Mouse (Mus musculus): ENCODE results near the gene Gm11037. TPM values are rescaled to one million over a fixed set of nuclear protein-coding genes. Genes with fewer than 3 reads are reported as not detected.
A peak's percentile ranks its signal among the peaks of the same experiment; 100 is the strongest.

Gm11037 gene
- not detected for total RNA-seq (2021)
- long read RNA-seq, experiment 1, result 0 reads
- long read RNA-seq, experiment 2, result 0 reads

DNA sequence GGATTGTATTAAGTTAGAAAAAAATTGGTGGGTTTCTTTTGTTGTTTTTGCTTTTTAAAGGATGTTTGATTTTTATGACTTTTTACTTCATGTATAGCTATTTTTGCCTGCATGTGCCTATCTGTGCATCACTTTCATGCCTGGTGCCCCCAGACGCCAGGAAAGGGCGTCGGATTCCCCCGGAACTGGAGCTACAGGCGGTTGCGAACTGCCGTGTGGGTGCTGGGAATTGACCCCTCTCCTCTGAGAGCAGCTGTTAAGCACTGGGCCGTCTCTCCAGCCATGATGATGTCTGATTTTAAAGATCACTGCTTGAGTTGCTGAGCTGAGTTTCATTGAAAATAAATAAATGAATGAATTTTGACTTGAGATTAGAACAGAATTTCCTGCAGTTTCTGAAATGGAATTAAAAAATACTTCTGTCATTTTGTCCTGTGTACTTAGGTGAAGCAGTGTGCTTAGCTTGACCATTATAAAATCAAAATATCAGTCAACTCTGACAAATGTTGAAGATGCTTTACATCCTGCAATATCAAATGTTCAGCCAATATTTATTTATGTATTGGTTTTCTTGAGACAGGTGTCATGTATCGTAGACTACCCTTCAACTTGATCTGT, at the start of gene Gm11037:
Gene Gm11037 (plus strand): TSS at position 568 of the 618 bp plus-strand sequence.
- peak; percentile 1 for DNase-seq

GRCm38 (mm10) chr2:131084206-131084605, 49.1 kb upstream of the Gm11037 start:
- DNase-seq, result no peak

- DNase-seq, result no peak
These were observed 46.5 kb upstream of the Gm11037 start, which contains the start of gene Siglec1 for GRCm38 (mm10) chr2:131086667-131087390. Gene Siglec1, minus strand, starts transcription at chr2:131086765.

DNA sequence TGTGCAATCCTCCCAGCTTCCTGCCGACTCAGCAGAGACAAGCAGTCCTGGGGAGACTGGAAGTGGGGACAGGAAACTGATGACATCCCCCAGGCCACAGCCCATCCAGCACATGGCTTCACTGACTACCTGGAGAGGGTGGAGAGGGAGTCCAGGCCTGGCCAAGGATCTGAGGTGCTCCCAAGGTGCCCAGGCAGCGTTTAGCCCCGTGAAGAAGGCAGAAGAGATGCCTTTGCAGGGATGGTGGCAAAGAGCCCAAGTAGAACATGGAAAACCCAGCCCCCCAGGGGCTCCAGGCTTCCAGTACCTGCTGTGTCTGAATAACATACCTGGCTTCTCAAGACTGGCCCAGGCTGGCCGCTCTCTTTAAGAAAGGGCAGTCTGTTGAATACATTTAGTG, 44.7 kb upstream of the Gm11037 start:
- no peak for DNase-seq

DNA sequence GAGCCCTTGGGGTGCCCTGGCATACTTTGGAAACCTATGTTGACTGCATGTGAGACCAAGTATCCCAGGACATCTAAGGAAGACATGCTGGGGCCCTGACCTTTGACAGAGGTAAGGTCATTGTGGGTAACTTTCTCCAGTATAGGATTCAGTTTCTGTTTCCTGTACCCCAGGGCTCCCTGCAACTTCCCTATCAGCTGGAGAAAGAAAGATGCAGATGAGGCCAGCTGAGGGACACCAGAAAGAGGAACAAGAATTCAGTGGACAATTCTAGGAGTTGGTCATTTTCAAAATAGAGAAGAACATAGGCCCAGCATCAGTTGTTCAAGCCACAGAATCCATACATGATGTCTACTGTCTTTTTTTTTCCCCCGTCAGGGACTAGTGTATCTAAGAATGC, 43.7 kb upstream of the Gm11037 start:
- DNase-seq, result no peak

DNA sequence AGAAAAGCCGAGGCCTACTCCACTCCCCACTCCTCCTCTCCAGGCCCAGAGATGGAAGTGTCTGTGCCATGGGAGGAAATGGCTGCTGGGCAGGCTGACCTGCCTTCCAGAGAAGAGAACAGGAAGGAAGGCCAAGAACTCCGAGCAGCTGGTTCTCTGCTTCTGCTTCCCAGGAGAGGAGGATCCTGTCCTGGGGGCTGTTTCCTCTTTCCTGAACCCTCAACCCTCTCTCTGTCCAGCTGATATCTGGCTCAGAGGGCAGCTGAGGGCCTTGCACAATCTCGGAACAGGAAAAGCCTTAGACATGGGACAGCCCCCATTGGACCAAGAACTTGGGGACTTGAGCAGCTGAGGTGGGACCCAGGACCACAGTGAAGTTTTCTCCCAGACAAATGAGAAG, 42.4 kb upstream of the Gm11037 start:
- DNase-seq, result no peak

DNA sequence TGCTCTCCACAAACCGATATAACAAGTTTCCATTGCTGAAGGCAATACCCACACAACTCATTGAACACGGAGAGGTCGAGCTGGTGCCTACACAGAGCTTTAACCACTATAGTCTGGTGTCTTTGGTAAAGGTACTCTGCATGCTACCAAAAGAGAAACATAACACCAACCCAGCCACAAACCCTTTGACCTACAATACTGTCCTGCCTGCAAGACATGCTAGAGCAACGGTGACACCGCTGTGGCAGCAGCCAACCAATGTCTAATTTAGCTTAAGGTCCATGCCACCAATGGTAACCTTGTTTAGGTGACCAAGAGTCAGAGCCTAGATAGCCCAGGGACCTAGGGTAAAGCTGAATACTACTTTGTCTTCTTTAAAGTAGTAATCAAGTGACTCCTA, 39.7 kb upstream of the Gm11037 start:
- peak; percentile 2 for DNase-seq

- DNase-seq, result peak; percentile 73
These were observed 38.5 kb upstream of the Gm11037 start for GRCm38 (mm10) chr2:131094823-131095222.

DNA sequence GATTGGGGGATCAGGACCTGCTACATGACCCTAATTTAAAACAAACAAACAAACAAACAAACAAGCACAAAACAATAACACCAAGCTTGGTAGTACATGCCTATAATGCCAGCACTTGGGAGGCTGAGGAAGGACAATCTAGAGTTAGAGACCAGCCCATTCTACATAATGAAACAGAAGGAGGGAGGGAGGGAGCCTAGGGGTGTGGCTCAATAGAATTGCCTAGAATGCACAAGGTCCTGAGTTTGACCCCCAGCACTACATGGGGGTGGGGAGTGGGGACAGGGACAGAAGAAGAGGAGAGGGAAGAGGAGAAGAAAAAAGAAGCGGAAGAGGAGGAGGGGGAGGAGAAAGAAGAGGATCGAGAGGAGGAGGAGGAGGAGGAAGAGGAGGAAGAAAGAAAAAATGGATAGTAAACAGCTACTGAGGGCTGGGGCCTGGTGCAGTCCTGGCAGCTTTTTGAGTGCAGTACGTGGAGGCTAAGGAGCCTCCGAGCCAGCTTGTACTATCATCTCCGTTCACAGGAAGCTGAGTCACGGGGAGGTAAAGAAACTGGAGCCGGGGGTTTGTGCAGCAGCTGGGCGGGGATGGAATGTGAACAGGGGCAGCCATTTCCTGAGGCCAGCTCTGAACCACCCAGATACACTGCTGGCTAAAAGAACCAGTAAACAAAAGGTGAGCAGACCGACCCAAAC, 37.0 kb upstream of the Gm11037 start:
- DNase-seq, result peak; percentile 28

GRCm38 (mm10) chr2:131097087-131097486, 36.2 kb upstream of the Gm11037 start:
- DNase-seq, result peak; percentile 3

DNA sequence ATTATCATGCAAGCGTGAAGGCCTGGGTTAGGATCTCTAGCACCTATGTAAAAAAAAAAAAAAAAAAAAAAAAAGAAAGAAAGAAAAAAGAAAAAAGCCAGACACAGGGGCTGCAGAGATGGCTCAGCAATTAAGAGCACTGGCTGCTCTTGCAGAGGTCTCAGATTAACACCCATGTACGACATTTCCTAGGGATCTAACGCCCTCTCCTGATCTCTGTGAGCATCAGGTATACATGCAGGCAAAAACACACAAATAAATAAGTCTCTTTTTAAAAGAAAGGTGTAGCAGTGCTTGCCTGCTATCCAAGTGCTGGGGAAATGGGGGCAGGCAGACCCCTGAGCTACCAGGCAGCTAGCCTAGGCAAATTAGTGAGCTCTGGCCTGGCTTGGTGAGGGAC, 31.8 kb upstream of the Gm11037 start:
- DNase-seq, result peak; percentile 1

DNA sequence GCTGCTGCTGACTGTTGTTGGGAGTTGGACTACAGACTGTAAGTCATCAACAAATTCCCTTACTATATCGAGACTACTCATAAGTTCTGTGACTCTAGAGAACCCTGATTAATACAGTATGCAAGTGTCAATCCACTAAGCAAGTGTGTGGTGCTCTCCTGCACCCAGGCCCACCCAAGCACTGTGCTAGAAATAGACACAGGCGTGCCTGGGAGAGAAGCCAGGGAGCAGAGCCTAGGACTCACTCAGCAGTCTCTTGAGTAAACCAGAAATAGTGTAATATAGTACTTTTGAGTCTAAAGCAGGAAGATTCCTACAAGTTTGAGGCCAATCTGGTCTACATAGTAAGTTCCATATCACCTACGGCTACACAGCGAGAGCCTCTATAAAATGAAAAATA, 29.3 kb upstream of the Gm11037 start:
- DNase-seq, result peak; percentile 31

- peak; percentile 0 for DNase-seq
These were observed 28.2 kb upstream of the Gm11037 start for GRCm38 (mm10) chr2:131105061-131105460.

GRCm38 (mm10) chr2:131105989-131106388, 27.3 kb upstream of the Gm11037 start:
- peak; percentile 1 for DNase-seq

DNA sequence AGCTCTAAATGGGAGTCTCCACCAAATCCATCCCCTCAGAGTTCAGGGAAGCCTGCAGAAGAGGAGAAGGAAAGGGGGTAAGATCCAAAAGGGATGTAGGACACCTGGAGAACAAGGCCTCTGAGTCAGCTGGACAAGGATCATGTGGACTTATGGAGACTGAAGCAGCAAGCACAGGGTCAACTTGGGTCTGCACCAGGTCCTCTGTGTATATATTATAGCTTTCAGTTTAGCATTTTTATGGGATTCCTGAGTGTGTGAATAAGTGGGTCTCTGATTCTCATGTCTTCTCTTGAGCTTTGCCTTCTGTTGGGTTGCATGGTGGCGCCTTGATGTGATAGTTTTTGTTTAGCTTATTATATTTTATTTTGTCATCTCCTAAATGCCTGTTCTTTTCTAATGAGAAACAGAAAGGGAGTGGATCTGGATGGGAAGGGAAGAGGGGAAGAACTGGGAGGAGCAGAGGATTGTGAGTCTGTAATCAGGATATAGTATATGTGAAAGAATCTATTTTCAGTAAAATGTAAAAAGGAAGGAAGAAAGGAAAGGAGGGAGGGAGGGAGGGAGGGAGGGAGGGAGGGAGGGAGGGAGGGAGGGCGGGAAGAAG, 14.2 kb upstream of the Gm11037 start:
- DNase-seq, result peak; percentile 0

DNA sequence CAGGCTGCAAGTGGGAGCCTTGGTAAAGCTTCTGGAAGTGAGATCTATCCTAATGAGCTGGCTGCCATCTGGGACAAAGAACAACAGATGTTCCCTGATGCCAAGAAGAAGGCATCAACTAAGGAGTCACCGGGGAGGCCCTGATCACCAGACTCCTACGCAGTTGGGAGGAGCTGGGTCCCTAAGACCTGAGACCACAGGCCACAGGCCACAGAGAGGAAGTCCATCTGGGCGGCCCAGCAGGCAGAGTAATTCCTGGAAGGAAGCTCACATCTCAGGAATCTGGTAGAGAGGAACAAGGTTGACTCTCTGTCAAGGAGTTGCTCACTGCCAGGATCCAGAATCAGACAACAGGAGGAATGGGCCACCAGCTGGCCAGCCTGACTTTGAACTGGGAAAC, 9.1 kb upstream of the Gm11037 start:
- no peak for DNase-seq

- no peak for DNase-seq
These were observed 7.9 kb upstream of the Gm11037 start for GRCm38 (mm10) chr2:131125157-131125963.

GRCm38 (mm10) chr2:131125964-131126815, 7.1 kb upstream of the Gm11037 start:
- DNase-seq, result peak; percentile 4

DNA sequence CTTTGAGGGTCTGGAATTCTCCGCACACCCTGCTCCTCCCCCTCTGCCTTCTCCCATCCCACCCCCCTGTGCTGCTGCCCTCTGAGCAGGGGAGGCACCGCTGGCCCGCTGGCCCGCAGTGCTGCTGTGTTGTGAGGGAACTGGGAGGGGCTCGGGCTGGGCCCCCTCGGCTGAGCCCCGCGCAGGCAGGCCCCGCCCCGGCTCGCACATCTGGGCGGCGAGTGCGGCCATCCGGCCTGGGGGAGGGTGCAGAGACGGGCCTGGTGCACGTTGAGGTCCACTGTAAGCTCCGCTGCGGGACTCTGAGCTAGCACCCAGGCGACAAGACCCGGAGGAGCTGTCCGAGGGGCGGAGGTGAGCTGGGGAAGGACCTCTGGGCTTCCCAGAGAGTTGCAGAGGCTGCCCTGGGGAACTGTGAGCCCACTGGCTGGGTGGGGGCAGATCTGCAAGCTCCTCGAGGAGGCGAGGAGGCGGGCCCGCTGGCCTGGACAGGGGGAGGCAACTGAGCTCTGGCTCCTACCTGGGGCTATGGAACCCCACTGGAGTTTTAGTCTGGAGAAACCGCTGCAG, 6.1 kb upstream of the Gm11037 start, which contains the start of gene Hspa12b:
Gene Hspa12b (plus strand): TSS at position 120 of the 570 bp plus-strand sequence.
- DNase-seq, result peak; percentile 73

GRCm38 (mm10) chr2:131128211-131128610, 5.1 kb upstream of the Gm11037 start:
- peak; percentile 11 for DNase-seq

Data from gastrocnemius, postnatal 10 days (tissue).